Mouse (Mus musculus): ENCODE results near the gene Vps45. TPM values are rescaled to one million over a fixed set of nuclear protein-coding genes. Genes with fewer than 3 reads are reported as not detected.
A peak's percentile ranks its signal among the peaks of the same experiment; 100 is the strongest.

Gene Vps45
- polyA plus RNA-seq, 1 experiment from 2014 or later = 20.4 TPM

- H3K4me2 ChIP-seq = no peak overlapping the region
- H3K4me3 ChIP-seq (ENCODE audit: low read depth, low read length) = no peak overlapping the region
- no peaks in the 10 kb centered on the region for H3K9me3 ChIP-seq (replicated peaks; ENCODE audit: control insufficient read depth, low read length)
- no peaks in the 10 kb centered on the region for H3K27me3 ChIP-seq (ENCODE audit: control insufficient read depth, insufficient read depth, low read length)
- ATAC-seq (replicated peaks; ENCODE audit: insufficient number of reproducible peaks, low FRiP score, low TSS enrichment) = no peak
- H3K27ac ChIP-seq (ENCODE audit: low read depth, low read length) = no peak overlapping the region
- 61% methylated on average over 15 of the region's 15 CpGs for WGBS (ENCODE audit: insufficient replicate concordance)
- H3K36me3 ChIP-seq (ENCODE audit: control insufficient read depth, insufficient read depth, low read length) = no peaks in the 10 kb centered on the region
- no peak overlapping the region for H3K9ac ChIP-seq (ENCODE audit: low read depth, low read length)
- no peaks in the 10 kb centered on the region for H3K4me1 ChIP-seq (ENCODE audit: control insufficient read depth, insufficient read depth, low read length)
These were observed 24.6 kb upstream of the Vps45 start for GRCm38 (mm10) chr3:96082714-96083508.

- H3K27ac ChIP-seq (ENCODE audit: low read depth, low read length) = no peak overlapping the region
- 76% methylated on average over 2 of the region's 2 CpGs for WGBS (ENCODE audit: insufficient replicate concordance)
These were observed 23.8 kb upstream of the Vps45 start for GRCm38 (mm10) chr3:96082100-96082499.

GRCm38 (mm10) chr3:96081650-96082049, 23.4 kb upstream of the Vps45 start:
- Histone ChIP-seq H3K4me3 (ENCODE audit: low read depth, low read length) (no peak overlapping the region), H3K27me3 (ENCODE audit: control insufficient read depth, insufficient read depth, low read length) (no peaks in the 10 kb centered on the region), H3K4me1 (ENCODE audit: control insufficient read depth, insufficient read depth, low read length) (no peaks in the 10 kb centered on the region), H3K4me2 (no peak overlapping the region), H3K27ac (ENCODE audit: low read depth, low read length) (no peak overlapping the region), H3K9ac (ENCODE audit: low read depth, low read length) (no peak overlapping the region), H3K9me3 (replicated peaks; ENCODE audit: control insufficient read depth, low read length) (no peaks in the 10 kb centered on the region), H3K36me3 (ENCODE audit: control insufficient read depth, insufficient read depth, low read length) (no peaks in the 10 kb centered on the region)
- no peak for ATAC-seq (replicated peaks; ENCODE audit: insufficient number of reproducible peaks, low FRiP score, low TSS enrichment)
- 80% methylated on average over 4 of the region's 4 CpGs for WGBS (ENCODE audit: insufficient replicate concordance)

More at GRCm38 (mm10) chr3:96082100-96082499, 23.8 kb upstream of the Vps45 start:
- Histone ChIP-seq H3K4me1 (ENCODE audit: control insufficient read depth, insufficient read depth, low read length) (no peaks in the 10 kb centered on the region), H3K27me3 (ENCODE audit: control insufficient read depth, insufficient read depth, low read length) (no peaks in the 10 kb centered on the region), H3K4me2 (no peak overlapping the region), H3K9ac (ENCODE audit: low read depth, low read length) (no peak overlapping the region), H3K4me3 (ENCODE audit: low read depth, low read length) (no peak overlapping the region), H3K9me3 (replicated peaks; ENCODE audit: control insufficient read depth, low read length) (no peaks in the 10 kb centered on the region), H3K36me3 (ENCODE audit: control insufficient read depth, insufficient read depth, low read length) (no peaks in the 10 kb centered on the region)
- ATAC-seq (replicated peaks; ENCODE audit: insufficient number of reproducible peaks, low FRiP score, low TSS enrichment) = no peak

GRCm38 (mm10) chr3:96081006-96081405, 22.7 kb upstream of the Vps45 start:
- H3K4me1 ChIP-seq (ENCODE audit: control insufficient read depth, insufficient read depth, low read length) = no peaks in the 10 kb centered on the region
- H3K9ac ChIP-seq (ENCODE audit: low read depth, low read length) = no peak overlapping the region
- H3K27ac ChIP-seq (ENCODE audit: low read depth, low read length) = no peak overlapping the region
- 50% methylated on average over 1 of the region's 1 CpGs for WGBS (ENCODE audit: insufficient replicate concordance)
- no peaks in the 10 kb centered on the region for H3K9me3 ChIP-seq (replicated peaks; ENCODE audit: control insufficient read depth, low read length)
- no peak for ATAC-seq (replicated peaks; ENCODE audit: insufficient number of reproducible peaks, low FRiP score, low TSS enrichment)
- no peaks in the 10 kb centered on the region for H3K36me3 ChIP-seq (ENCODE audit: control insufficient read depth, insufficient read depth, low read length)
- H3K27me3 ChIP-seq (ENCODE audit: control insufficient read depth, insufficient read depth, low read length) = no peaks in the 10 kb centered on the region
- no peak overlapping the region for H3K4me3 ChIP-seq (ENCODE audit: low read depth, low read length)
- H3K4me2 ChIP-seq = no peak overlapping the region

- H3K4me1 ChIP-seq (ENCODE audit: control insufficient read depth, insufficient read depth, low read length) = no peaks in the 10 kb centered on the region
- no peaks in the 10 kb centered on the region for H3K9me3 ChIP-seq (replicated peaks; ENCODE audit: control insufficient read depth, low read length)
- H3K4me3 ChIP-seq (ENCODE audit: low read depth, low read length) = no peak overlapping the region
- no peak for ATAC-seq (replicated peaks; ENCODE audit: insufficient number of reproducible peaks, low FRiP score, low TSS enrichment)
- no peaks in the 10 kb centered on the region for H3K36me3 ChIP-seq (ENCODE audit: control insufficient read depth, insufficient read depth, low read length)
- WGBS (ENCODE audit: insufficient replicate concordance) = 63% methylated on average over 3 of the region's 3 CpGs
- no peak overlapping the region for H3K4me2 ChIP-seq
- H3K27ac ChIP-seq (ENCODE audit: low read depth, low read length) = no peak overlapping the region
- H3K9ac ChIP-seq (ENCODE audit: low read depth, low read length) = no peak overlapping the region
- no peaks in the 10 kb centered on the region for H3K27me3 ChIP-seq (ENCODE audit: control insufficient read depth, insufficient read depth, low read length)
These were observed 20.4 kb upstream of the Vps45 start for GRCm38 (mm10) chr3:96078711-96079110.

GRCm38 (mm10) chr3:96078066-96078465, 19.8 kb upstream of the Vps45 start:
- H3K36me3 ChIP-seq (ENCODE audit: control insufficient read depth, insufficient read depth, low read length) = no peaks in the 10 kb centered on the region
- ATAC-seq (replicated peaks; ENCODE audit: insufficient number of reproducible peaks, low FRiP score, low TSS enrichment) = no peak
- H3K9ac ChIP-seq (ENCODE audit: low read depth, low read length) = no peak overlapping the region
- 60% methylated on average over 6 of the region's 6 CpGs for WGBS (ENCODE audit: insufficient replicate concordance)
- H3K27me3 ChIP-seq (ENCODE audit: control insufficient read depth, insufficient read depth, low read length) = no peaks in the 10 kb centered on the region
- H3K9me3 ChIP-seq (replicated peaks; ENCODE audit: control insufficient read depth, low read length) = no peaks in the 10 kb centered on the region
- no peak overlapping the region for H3K4me2 ChIP-seq
- H3K27ac ChIP-seq (ENCODE audit: low read depth, low read length) = no peak overlapping the region
- H3K4me1 ChIP-seq (ENCODE audit: control insufficient read depth, insufficient read depth, low read length) = no peaks in the 10 kb centered on the region
- no peak overlapping the region for H3K4me3 ChIP-seq (ENCODE audit: low read depth, low read length)

GRCm38 (mm10) chr3:96072921-96073486, 14.7 kb upstream of the Vps45 start:
- H3K4me1 ChIP-seq (ENCODE audit: control insufficient read depth, insufficient read depth, low read length) = no peaks in the 10 kb centered on the region
- H3K27ac ChIP-seq (ENCODE audit: low read depth, low read length) = no peak overlapping the region
- no peaks in the 10 kb centered on the region for H3K36me3 ChIP-seq (ENCODE audit: control insufficient read depth, insufficient read depth, low read length)
- ATAC-seq (replicated peaks; ENCODE audit: insufficient number of reproducible peaks, low FRiP score, low TSS enrichment) = no peak
- H3K4me3 ChIP-seq (ENCODE audit: low read depth, low read length) = no peak overlapping the region
- WGBS (ENCODE audit: insufficient replicate concordance) = 58% methylated on average over 12 of the region's 12 CpGs
- H3K27me3 ChIP-seq (ENCODE audit: control insufficient read depth, insufficient read depth, low read length) = no peaks in the 10 kb centered on the region
- no peaks in the 10 kb centered on the region for H3K9me3 ChIP-seq (replicated peaks; ENCODE audit: control insufficient read depth, low read length)
- H3K9ac ChIP-seq (ENCODE audit: low read depth, low read length) = 0 out of 2 replicates have a peak overlapping the region, but pooled peaks have one; percentile 18
- no peak overlapping the region for H3K4me2 ChIP-seq

- Histone ChIP-seq H3K4me3 (ENCODE audit: low read depth, low read length) (no peak overlapping the region), H3K27me3 (ENCODE audit: control insufficient read depth, insufficient read depth, low read length) (no peaks in the 10 kb centered on the region), H3K4me2 (no peak overlapping the region), H3K27ac (ENCODE audit: low read depth, low read length) (no peak overlapping the region), H3K36me3 (ENCODE audit: control insufficient read depth, insufficient read depth, low read length) (no peaks in the 10 kb centered on the region), H3K4me1 (ENCODE audit: control insufficient read depth, insufficient read depth, low read length) (no peaks in the 10 kb centered on the region), H3K9me3 (replicated peaks; ENCODE audit: control insufficient read depth, low read length) (no peaks in the 10 kb centered on the region), H3K9ac (ENCODE audit: low read depth, low read length) (no peak overlapping the region)
- ATAC-seq (replicated peaks; ENCODE audit: insufficient number of reproducible peaks, low FRiP score, low TSS enrichment) = no peak
- WGBS (ENCODE audit: insufficient replicate concordance) = 71% methylated on average over 4 of the region's 4 CpGs
These were observed 12.0 kb upstream of the Vps45 start for GRCm38 (mm10) chr3:96070241-96070640.

- 66% methylated on average over 1 of the region's 1 CpGs for WGBS (ENCODE audit: insufficient replicate concordance)
- ATAC-seq (replicated peaks; ENCODE audit: insufficient number of reproducible peaks, low FRiP score, low TSS enrichment) = no peak
These were observed 11.3 kb upstream of the Vps45 start for GRCm38 (mm10) chr3:96069542-96069941.

More at GRCm38 (mm10) chr3:96069542-96069941, 11.3 kb upstream of the Vps45 start:
- H3K9me3 ChIP-seq (replicated peaks; ENCODE audit: control insufficient read depth, low read length) = no peaks in the 10 kb centered on the region
- H3K36me3 ChIP-seq (ENCODE audit: control insufficient read depth, insufficient read depth, low read length) = no peaks in the 10 kb centered on the region
- H3K9ac ChIP-seq (ENCODE audit: low read depth, low read length) = no peak overlapping the region
- H3K4me2 ChIP-seq = no peak overlapping the region
- H3K27me3 ChIP-seq (ENCODE audit: control insufficient read depth, insufficient read depth, low read length) = no peaks in the 10 kb centered on the region
- no peaks in the 10 kb centered on the region for H3K4me1 ChIP-seq (ENCODE audit: control insufficient read depth, insufficient read depth, low read length)
- no peak overlapping the region for H3K27ac ChIP-seq (ENCODE audit: low read depth, low read length)
- H3K4me3 ChIP-seq (ENCODE audit: low read depth, low read length) = no peak overlapping the region

Data from heart, embryonic 11.5 days (tissue).